ENCODE assay signal across 9 mouse cellular contexts in the genomic region with DNA sequence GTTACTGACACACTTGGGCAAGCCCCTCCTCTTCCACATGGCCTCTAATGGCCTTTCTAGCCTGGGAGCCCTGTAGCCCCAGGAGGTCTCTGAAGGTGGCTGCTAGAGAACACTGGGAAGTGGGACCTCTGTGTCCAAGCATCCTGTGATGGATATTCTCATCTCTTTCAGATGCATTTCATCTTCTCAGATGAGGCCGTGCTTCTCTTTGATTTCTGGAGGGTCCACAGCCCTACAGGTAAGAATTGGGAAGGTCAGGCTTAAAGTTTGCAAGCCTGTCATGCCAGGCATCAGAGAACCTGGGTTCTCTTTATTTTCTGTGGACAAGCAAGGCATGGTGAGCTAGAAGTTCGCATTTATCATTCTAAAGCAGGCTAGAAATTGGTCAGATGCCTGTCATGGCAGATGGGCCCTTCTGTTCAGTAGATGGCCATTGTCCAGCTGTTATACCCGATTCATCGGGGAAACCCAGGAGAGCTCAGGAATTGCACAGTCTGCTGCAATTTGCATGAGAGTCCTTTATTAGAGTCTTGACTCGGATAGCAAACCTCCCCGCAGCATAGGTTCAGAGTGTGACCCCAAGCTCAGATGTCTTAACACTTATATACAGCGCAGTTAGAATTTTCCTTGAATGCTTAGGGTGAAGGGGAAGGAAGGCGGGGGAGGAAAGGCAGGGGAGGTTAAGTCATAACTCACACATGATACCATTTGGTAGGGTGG. TPM values are rescaled to one million over a fixed set of nuclear protein-coding genes. Genes with fewer than 3 reads are reported as not detected.
DNase-seq lines count a peak whose midpoint lies in the region; ATAC-seq and TF ChIP-seq lines count a peak whose summit lies in the region.
"Had no signal": no experiment of that assay in that cellular context is flagged by ENCODE, and none has a peak within 500 bp of the region (broad histone marks: within the 10 kb centered on the region; RNA-seq: fewer than 3 reads in every experiment).

No protein-coding gene starts in this region.

- WGBS in kidney, embryonic 14.5 days, result 33% methylated on average over 8 of the region's 8 CpGs
- 81% methylated on average over 8 of the region's 8 CpGs for whole genome bisulfite sequencing in stomach, postnatal 0 days

- no peak overlapping the region for H3K4me2 ChIP-seq in kidney, embryonic 14.5 days (replicated peaks; ENCODE audit: low read depth, low read length)
- no peak overlapping the region for H3K4me2 ChIP-seq in stomach, postnatal 0 days (replicated peaks; ENCODE audit: low read depth)

- H3K27me3 ChIP-seq in kidney, embryonic 14.5 days (ENCODE audit: control insufficient read depth, insufficient read depth, low read length), result no peaks in the 10 kb centered on the region
- no peaks in the 10 kb centered on the region for H3K27me3 ChIP-seq in stomach, postnatal 0 days (ENCODE audit: control insufficient read depth, insufficient read depth, low read length)

- no peak for TF ChIP-seq CTCF in stomach, postnatal 0 days (IDR thresholded peaks at IDR 0.05; ENCODE audit: low read depth)

- no peak overlapping the region for H3K4me3 ChIP-seq in kidney, embryonic 14.5 days (ENCODE audit: low read length)
- no peak overlapping the region for H3K4me3 ChIP-seq in stomach, postnatal 0 days (ENCODE audit: low read depth, low read length)
- H3K4me3 ChIP-seq: megakaryocyte, embryonic 14.5 days had no signal

- ATAC-seq in kidney, embryonic 14.5 days (ENCODE audit: low FRiP score, low TSS enrichment), result peak; percentile 23; the same call in 1 of the 2 replicates
- ATAC-seq in stomach, postnatal 0 days (ENCODE audit: low FRiP score, low TSS enrichment), result no peak

- no peak for DNase-seq in kidney, adult 8-10 months
- DNase-seq in thymus, postnatal 4 days, result peak; percentile 2
- DNase-seq in thymus, postnatal 25 days, result no peak
- peak; percentile 45 for DNase-seq in embryo, embryonic 11 days
- DNase-seq in testis, postnatal 10 days (ENCODE audit: low spot score), result peak; percentile 25
- no peak for DNase-seq in stomach, postnatal 0 days (ENCODE audit: low spot score)
- DNase-seq: thymus, adult 18-20 months had no signal

- TF ChIP-seq EP300 in stomach, postnatal 0 days (optimal IDR thresholded peaks at IDR 0.05), result no peak

- no peak overlapping the region for H3K9ac ChIP-seq in kidney, embryonic 14.5 days (ENCODE audit: low read depth, low read length)
- H3K9ac ChIP-seq in stomach, postnatal 0 days (ENCODE audit: low read length), result no peak overlapping the region

- no peaks in the 10 kb centered on the region for H3K9me3 ChIP-seq in kidney, embryonic 14.5 days (ENCODE audit: control insufficient read depth, low read length)
- H3K9me3 ChIP-seq in stomach, postnatal 0 days (ENCODE audit: control insufficient read depth, low read length), result no peaks in the 10 kb centered on the region
- H3K9me3 ChIP-seq: megakaryocyte, embryonic 14.5 days had no signal

- H3K36me3 ChIP-seq in kidney, embryonic 14.5 days (ENCODE audit: control insufficient read depth, insufficient read depth, low read length), result peaks cover 3% of the 10 kb centered on the region; the same call in 1 of the 2 replicates
- peaks cover 11% of the 10 kb centered on the region; the same call in 1 of the 2 replicates for H3K36me3 ChIP-seq in stomach, postnatal 0 days (ENCODE audit: control insufficient read depth, insufficient read depth, low read length)

- H3K27ac ChIP-seq in kidney, embryonic 14.5 days (ENCODE audit: low read depth, low read length), result no peak overlapping the region
- H3K27ac ChIP-seq in stomach, postnatal 0 days (replicated peaks), result no peak overlapping the region

- peaks cover 19% of the 10 kb centered on the region for H3K4me1 ChIP-seq in kidney, embryonic 14.5 days (ENCODE audit: control insufficient read depth, insufficient read depth, low read length)
- peaks cover 2% of the 10 kb centered on the region; the same call in 1 of the 2 replicates for H3K4me1 ChIP-seq in stomach, postnatal 0 days (replicated peaks; ENCODE audit: control insufficient read depth, insufficient read depth)

RNA-seq across cellular contexts. Expression of gene Slc31a2, which starts 30.3 kb away (rescaled TPM):
- polyA plus RNA-seq in kidney, embryonic 14.5 days (2014; fragmentation: Nextera tagmentation; extraction: Ambion mirVana), result 18.0 and 19.9 TPM in 2 replicates
- polyA plus RNA-seq in stomach, postnatal 0 days (2015; fragmentation: Nextera tagmentation; extraction: Ambion mirVana), result 32.6 and 35.7 TPM in 2 replicates

Comparison
In these comparisons a context has a peak if more than half of its experiments do, and no peak if none do; other contexts are left out.
1. DNase-seq: peak in thymus, postnatal 4 days (single experiment), embryo, embryonic 11 days (single experiment) and testis, postnatal 10 days (single experiment); none in kidney, adult 8-10 months (0 of 2), thymus, postnatal 25 days (single experiment) and stomach, postnatal 0 days (single experiment).